Mouse (Mus musculus): ENCODE data around the gene Hoxd8. TPM values are rescaled to one million over a fixed set of nuclear protein-coding genes. Genes with fewer than 3 reads are reported as not detected.

The Hoxd8 gene
- polyA plus RNA-seq, 1 experiment, result not detected

DNA sequence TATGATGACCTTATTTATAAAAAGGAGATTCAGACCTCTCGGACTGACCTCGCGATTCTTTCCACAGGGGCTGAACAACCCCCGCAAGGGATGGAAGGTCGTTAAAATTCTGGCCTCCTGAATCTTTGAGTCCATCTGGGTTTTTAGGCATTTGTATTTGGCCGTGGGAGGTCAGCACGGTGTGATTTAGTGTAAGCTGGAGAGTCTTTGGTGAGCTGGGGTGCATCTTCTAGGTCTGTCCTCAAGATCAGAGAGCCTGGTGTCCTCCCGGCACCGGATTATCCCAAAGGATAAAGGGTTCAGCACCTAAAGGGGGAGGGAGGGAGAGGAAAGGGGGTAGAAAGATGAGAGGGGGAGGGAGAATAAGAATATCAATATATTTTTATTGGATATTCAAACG, 1.1 kb upstream of the Hoxd8 start:
- peaks cover 95% of the 10 kb centered on the region for H3K27me3 ChIP-seq (replicated peaks)
- TF ChIP-seq GATA1 (IDR thresholded peaks at IDR 0.05; ENCODE audit: borderline replicate concordance, low read length), result no peak
- TF ChIP-seq FLI1 (IDR thresholded peaks at IDR 0.05; ENCODE audit: low read length), result no peak
- H3K9me3 ChIP-seq, result no peaks in the 10 kb centered on the region

DNA sequence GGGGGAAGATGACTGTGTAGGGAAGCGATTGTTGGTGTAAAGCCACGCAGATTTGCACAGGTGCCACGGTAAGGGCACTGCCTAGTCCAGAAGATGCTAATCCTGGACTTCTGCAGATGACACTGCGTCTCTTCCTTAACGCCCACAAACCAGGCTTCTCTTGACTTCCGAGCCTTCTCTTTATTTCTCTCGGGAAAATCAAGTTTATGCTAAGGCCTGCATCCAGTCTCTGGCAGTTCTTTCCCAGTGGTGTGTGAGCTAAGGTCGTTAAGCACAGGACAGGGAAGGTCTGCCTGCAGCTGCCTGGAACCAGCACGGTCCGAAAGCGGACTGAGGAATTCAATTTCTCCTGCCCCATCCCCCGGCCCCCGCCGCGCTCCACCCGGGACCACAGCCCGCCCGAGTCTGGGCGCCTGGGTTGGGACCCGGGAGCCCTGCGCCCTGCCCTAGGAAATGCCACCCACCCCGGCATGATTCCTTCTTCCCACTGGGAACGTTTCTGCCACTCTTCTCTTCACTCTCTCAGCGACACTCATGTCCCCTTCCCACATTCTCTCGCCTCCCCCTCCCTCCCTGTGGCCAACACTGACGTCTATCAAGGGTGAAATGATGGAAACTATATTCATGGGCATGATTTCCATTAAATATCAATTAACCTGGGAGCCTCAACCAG, 559 bp upstream of the Hoxd8 start:
- Histone ChIP-seq H3K4me3 (replicated peaks) (no peak overlapping the region), H3K4me1 (peaks cover 15% of the 10 kb centered on the region), H3K27me3 (replicated peaks) (peaks cover 95% of the 10 kb centered on the region), H3K36me3 (replicated peaks; ENCODE audit: low read length) (no peaks in the 10 kb centered on the region), H3K9me3 (no peaks in the 10 kb centered on the region)
- TF ChIP-seq GATA1 (IDR thresholded peaks at IDR 0.05; ENCODE audit: borderline replicate concordance, low read length) (no peak), FLI1 (IDR thresholded peaks at IDR 0.05; ENCODE audit: low read length) (no peak)

More for the DNA sequence above, 1.1 kb upstream of the Hoxd8 start:
- Histone ChIP-seq H3K4me1 (peaks cover 17% of the 10 kb centered on the region), H3K4me3 (replicated peaks) (no peak overlapping the region), H3K36me3 (replicated peaks; ENCODE audit: low read length) (no peaks in the 10 kb centered on the region)

DNA sequence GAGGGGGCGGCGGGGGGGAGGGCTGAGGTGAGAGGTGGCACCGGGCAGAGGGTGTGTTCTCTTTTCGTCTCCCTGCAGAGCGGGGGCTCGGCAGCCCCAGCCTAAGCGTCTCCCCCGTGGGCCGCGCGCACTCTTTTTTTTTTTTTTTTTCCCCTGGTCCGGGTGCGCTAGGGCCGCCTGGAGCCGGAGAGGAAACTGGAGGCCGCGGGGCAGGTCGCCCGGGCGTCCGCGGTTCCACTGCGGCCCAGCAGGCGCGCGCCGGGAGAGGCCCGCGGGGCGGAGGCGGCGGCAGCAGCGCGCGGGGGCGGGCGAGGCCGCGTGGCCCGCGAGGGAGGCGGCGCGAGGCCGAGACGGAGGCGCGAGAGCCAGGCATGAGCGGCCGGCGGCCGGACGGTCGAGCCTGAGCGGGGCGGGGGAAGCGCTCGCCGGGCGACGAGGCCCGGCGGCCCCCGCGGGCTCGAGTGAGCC, 618 bp downstream of the Hoxd8 start:
- no peaks in the 10 kb centered on the region for H3K36me3 ChIP-seq (replicated peaks; ENCODE audit: low read length)
- H3K27me3 ChIP-seq (replicated peaks), result peaks cover 95% of the 10 kb centered on the region
- peaks cover 15% of the 10 kb centered on the region for H3K4me1 ChIP-seq
- H3K9me3 ChIP-seq, result no peaks in the 10 kb centered on the region
- H3K4me3 ChIP-seq (replicated peaks), result peak overlapping the region; percentile 88
- no peak for TF ChIP-seq GATA1 (IDR thresholded peaks at IDR 0.05; ENCODE audit: borderline replicate concordance, low read length)

DNA sequence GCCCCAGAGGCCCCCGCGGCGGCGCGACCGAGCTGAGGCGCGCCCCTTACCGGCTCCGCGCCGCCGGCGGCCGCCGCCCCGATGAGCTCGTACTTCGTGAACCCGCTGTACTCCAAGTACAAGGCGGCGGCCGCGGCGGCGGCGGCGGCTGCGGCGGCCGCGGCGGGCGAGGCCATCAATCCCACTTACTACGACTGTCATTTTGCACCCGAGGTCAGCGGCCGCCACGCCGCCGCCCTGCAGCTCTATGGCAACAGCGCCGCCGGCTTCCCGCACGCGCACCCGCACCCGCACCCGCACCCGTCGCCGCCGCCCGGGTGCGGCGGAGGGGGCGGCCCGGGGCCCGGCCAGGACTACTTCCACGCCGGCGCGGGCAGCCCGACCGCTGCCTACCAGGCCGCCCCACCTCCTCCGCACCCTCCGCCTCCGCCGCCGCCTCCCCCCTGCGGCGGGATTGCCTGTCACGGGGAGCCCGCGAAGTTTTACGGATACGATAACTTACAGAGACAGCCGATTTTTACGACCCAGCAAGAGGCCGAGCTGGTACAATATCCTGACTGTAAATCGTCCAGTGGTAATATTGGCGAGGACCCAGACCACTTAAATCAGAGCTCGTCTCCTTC, 1.2 kb downstream of the Hoxd8 start:
- Histone ChIP-seq H3K9me3 (no peaks in the 10 kb centered on the region), H3K27me3 (replicated peaks) (peaks cover 95% of the 10 kb centered on the region)

DNA sequence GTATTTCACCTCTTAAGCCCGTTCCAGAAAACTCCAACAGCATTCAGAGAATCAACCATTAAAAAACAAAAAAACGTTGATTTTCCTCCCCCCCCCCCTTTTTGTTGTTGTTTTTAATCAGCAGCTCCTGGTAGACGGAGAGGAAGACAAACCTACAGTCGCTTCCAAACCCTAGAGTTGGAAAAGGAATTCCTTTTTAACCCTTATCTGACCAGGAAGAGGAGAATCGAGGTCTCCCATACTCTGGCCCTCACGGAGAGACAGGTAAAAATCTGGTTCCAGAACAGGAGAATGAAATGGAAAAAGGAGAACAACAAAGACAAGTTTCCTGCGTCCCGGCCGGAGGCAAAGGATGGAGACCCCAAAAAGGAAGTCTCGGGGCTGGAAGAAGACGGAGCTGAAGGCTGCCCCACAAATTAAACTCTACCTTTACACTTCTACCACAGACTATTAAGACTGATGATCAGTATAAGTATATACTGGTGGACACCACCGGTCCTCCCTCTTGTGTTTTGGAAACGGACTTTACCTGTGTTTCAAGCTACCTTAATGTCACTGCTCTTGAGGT, 2.1 kb downstream of the Hoxd8 start:
- TF ChIP-seq GATA1 (IDR thresholded peaks at IDR 0.05; ENCODE audit: borderline replicate concordance, low read length), result no peak
- TF ChIP-seq FLI1 (IDR thresholded peaks at IDR 0.05; ENCODE audit: low read length), result no peak
- Histone ChIP-seq H3K9me3 (no peaks in the 10 kb centered on the region), H3K4me1 (peaks cover 18% of the 10 kb centered on the region), H3K36me3 (replicated peaks; ENCODE audit: low read length) (no peaks in the 10 kb centered on the region), H3K4me3 (replicated peaks) (no peak overlapping the region), H3K27me3 (replicated peaks) (peaks cover 93% of the 10 kb centered on the region)

More for the DNA sequence above, 1.2 kb downstream of the Hoxd8 start:
- TF ChIP-seq GATA1 (IDR thresholded peaks at IDR 0.05; ENCODE audit: borderline replicate concordance, low read length) (no peak), FLI1 (IDR thresholded peaks at IDR 0.05; ENCODE audit: low read length) (no peak)
- Histone ChIP-seq H3K4me3 (replicated peaks) (peak overlapping the region; percentile 88), H3K4me1 (peaks cover 15% of the 10 kb centered on the region), H3K36me3 (replicated peaks; ENCODE audit: low read length) (no peaks in the 10 kb centered on the region)

DNA sequence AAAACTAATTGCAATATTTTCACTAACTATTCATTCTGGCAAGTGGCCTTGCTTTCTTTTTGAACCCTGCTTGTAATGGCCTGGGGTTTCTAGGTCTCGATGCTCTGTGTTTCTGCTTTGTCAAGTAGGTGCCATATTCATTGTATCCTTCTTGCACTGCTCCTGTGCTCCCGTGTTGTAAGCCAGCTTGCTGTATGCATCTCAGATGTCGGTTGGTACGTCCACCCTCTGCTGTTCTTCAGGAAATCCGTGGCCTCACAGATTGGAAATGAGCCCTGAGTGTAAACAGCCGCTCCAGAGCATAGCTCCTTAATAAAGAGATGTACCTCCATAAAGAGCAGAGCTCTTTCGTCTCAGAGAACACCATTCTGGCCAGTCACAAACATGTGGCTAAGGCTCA, 3.2 kb downstream of the Hoxd8 start:
- peaks cover 27% of the 10 kb centered on the region for H3K4me1 ChIP-seq
- no peak overlapping the region for H3K4me3 ChIP-seq (replicated peaks)
- no peak for TF ChIP-seq GATA1 (IDR thresholded peaks at IDR 0.05; ENCODE audit: borderline replicate concordance, low read length)
- TF ChIP-seq FLI1 (IDR thresholded peaks at IDR 0.05; ENCODE audit: low read length), result no peak
- peaks cover 96% of the 10 kb centered on the region for H3K27me3 ChIP-seq (replicated peaks)
- no peaks in the 10 kb centered on the region for H3K36me3 ChIP-seq (replicated peaks; ENCODE audit: low read length)
- H3K9me3 ChIP-seq, result no peaks in the 10 kb centered on the region

DNA sequence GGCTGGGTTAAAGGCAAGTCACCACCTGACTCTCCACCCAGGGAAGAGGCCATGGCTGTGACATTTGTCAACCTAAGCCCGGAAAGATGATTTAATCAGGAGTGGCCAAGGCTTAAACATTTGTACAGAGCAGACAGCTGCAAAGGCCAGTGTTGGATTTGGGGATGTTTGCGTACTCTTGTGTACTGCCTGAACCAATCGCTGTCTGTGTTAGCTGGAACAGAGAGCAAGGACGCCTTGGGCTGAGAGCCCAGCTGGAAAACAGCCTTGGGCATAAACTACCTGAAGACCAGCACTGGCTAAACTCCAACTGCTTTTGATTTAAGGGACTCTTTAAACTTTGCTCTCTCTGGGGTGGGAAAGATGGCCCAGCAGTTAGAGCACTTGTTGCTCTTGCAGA, 4.3 kb downstream of the Hoxd8 start:
- H3K9me3 ChIP-seq, result no peaks in the 10 kb centered on the region
- no peak overlapping the region for H3K4me3 ChIP-seq (replicated peaks)
- peaks cover 27% of the 10 kb centered on the region for H3K4me1 ChIP-seq
- H3K27me3 ChIP-seq (replicated peaks), result peaks cover 96% of the 10 kb centered on the region
- TF ChIP-seq GATA1 (IDR thresholded peaks at IDR 0.05; ENCODE audit: borderline replicate concordance, low read length) (no peak), FLI1 (IDR thresholded peaks at IDR 0.05; ENCODE audit: low read length) (no peak)
- H3K36me3 ChIP-seq (replicated peaks; ENCODE audit: low read length), result no peaks in the 10 kb centered on the region

DNA sequence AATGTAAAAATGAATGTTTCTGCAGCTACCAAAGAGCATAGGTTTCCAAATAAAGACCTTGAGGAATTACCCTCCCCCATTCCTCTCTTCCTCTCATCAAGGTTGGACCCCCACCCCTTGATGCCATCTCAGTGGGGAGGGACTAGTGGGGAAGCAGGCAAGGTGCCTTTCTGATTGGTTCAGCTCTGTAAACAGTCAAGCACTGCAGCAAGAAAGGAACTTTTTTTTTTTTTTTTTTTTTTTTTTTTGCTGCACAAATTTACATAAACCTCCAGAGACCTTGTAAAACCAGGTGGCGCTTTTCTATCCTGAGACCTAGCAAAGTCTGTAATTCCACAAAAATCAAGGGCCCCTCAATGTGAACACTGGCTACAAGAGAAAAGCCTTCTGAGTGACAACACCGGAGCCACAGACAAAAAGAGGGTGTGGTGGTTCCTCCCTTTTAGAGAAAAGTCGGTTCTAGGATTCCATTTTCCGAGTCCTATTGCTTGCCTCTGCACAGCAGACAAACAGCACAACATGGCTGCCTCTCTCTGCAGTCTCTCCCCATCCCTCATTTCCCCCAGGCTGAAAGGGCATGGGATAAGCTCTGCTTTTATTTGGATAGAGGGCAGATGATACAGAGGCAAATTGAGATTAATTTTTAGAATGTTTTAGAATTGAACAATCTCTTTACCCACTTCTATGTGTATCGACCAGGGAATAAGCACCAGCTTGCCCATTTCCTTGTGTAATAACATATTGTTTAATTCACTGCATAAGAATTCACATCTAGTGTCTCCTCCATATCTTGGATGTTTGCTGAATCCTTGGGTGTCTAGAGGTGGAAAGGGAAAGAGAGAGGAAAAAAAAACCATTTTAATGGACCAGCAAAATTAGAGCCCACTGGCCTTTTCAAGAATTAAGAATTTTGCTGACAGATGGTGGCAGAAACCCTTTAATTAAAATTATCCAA, 5.3 kb downstream of the Hoxd8 start:
- peaks cover 96% of the 10 kb centered on the region for H3K27me3 ChIP-seq (replicated peaks)
- no peaks in the 10 kb centered on the region for H3K36me3 ChIP-seq (replicated peaks; ENCODE audit: low read length)
- H3K4me1 ChIP-seq, result peaks cover 24% of the 10 kb centered on the region
- no peaks in the 10 kb centered on the region for H3K9me3 ChIP-seq
- no peak for TF ChIP-seq GATA1 (IDR thresholded peaks at IDR 0.05; ENCODE audit: borderline replicate concordance, low read length)
- TF ChIP-seq FLI1 (IDR thresholded peaks at IDR 0.05; ENCODE audit: low read length), result no peak
- H3K4me3 ChIP-seq (replicated peaks), result no peak overlapping the region

DNA sequence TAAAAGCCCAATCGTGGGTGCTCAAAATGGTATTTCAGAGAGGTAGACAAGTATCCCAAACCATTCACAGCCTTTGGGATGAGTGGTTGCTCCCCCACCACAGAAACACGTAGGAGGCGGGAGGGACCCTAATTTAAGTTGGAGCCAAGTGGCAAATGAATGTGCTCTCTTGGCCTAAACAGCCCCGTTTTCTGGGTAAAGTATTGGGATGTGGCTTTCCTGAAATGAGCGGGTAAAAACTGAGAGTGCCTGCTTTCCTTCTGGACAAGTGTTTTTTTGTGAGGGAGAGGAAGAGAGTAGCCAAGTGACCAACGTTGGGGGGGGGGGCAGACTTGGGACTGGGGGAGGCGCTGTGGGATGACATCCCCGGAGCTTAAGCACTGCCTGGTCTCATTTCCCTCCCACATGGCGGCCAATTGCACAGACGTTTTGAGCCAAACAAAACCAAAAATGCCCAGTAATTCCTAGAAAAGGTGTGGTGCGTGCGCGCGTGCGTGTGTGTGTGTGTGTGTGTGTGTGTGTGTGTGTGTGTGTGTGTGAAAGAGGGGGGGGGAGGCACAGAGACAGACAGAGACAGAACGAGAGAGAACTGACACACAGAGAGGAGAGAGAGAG, 6.6 kb downstream of the Hoxd8 start:
- no peak for TF ChIP-seq GATA1 (IDR thresholded peaks at IDR 0.05; ENCODE audit: borderline replicate concordance, low read length)
- no peak for TF ChIP-seq FLI1 (IDR thresholded peaks at IDR 0.05; ENCODE audit: low read length)
- Histone ChIP-seq H3K36me3 (replicated peaks; ENCODE audit: low read length) (no peaks in the 10 kb centered on the region), H3K27me3 (replicated peaks) (peaks cover 96% of the 10 kb centered on the region), H3K4me3 (replicated peaks) (no peak overlapping the region), H3K9me3 (no peaks in the 10 kb centered on the region), H3K4me1 (peaks cover 25% of the 10 kb centered on the region)
